Mouse (Mus musculus): ENCODE data around the gene 1110065P20Rik. TPM values are rescaled to one million over a fixed set of nuclear protein-coding genes. Genes with fewer than 3 reads are reported as not detected.

The 1110065P20Rik gene
- polyA plus RNA-seq (2017; shearing (Covaris generic)) = 6.1 TPM

DNA sequence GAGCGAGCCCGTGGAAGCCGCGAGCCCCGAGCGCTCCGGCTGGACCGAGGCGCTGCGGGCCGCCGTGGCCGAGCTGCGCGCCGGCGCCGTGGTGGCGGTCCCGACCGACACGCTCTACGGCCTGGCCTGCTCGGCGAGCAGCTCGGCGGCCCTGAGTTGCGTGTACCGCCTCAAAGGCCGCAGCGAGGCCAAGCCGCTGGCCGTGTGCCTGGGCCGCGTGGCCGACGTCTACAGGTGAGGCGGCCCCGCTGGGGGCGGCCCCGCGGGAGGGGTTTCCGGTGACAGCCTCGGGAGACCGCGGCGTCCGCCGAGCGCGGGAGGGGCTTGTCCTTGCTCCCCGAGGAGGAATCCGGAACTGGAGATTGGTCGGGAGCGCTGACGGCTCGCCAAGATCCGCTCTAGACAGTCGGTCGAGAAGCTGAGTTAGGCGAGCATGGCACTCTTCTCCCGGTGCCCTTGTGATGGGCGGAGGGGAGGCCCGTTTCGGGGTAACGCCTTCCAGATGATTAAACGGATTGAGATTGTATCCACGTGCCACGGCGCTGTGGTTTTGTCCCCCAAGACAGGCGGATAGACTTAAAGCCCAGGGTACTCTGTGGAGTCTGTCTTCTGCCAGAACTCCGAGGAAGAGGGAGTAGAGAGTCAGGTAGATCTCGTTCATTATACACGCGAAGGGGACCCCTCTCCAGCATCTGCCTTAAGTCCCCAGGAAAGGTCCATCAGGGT lies at the start of gene 1110065P20Rik:
1110065P20Rik (minus strand) TSS at position 264 of the 726 bp plus-strand sequence.

DNA sequence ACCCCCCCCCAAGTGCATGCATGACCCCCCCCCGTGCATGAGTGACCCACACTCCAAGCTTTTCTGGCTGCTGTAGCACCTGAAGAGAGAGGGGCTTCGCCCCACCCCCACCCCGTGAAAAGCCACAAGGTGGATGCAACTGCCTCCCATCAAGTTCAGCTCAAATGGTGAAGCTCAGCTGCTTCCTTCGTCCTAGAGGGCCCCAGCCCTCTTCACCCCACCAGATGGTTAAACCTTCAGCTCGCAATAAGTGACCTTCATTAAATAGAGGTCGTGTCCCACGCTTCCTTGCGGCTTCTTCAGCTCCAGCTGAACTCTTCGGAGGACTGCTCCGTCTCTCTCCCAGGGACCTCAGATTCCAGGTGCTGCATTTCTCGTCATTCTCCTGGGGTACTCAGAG lies 29.6 kb upstream of the 1110065P20Rik start, which contains the start of gene Epha10:
Epha10 (plus strand) TSS at position 301 of the 400 bp plus-strand sequence.

DNA sequence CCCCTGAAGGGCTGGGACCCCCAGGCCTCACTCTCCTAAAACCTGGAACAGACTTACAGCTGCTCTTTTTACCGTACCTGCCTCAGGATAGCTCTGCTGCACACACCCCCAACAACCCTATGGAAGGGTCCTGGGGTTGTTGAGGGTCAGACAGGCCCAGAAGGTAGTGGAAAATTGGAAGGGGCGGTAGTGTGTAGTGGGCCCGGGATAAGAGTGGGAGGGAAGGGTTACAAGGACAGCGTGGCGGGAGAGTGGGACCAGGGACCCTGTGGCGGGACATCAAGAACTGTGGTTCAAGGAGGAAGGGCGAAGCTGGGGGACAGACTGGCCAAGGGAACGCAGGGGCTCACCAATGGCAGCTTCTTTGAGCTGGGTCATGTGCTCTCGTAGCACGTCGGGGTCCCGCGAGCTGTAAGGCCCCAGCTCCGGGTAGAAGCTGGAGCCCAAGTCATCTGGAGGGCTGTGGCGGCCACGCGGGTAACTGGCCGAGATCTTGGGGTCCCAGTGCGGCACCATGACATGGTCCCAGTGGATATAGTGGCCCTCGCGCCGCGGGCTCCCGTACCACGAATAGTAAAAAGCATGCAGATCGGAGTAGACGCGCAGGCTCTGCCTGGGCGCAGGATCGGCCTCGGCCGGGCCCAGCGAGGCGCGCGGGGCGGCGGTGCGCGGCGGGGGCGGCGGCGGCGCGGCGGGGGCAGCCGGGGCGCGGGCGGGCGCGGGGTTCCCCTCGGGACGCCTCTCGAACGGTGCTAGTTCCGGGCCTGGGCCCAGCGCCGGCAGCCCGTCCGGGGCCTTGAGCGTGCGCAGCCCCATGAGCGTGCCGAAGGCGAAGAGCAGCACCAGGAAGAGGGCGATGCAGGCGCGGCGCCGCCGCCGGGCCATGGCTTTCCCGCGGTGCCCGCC lies 10.5 kb upstream of the 1110065P20Rik start, which contains the start of gene Maneal:
Maneal (minus strand) TSS at position 889 of the 906 bp plus-strand sequence.

DNA sequence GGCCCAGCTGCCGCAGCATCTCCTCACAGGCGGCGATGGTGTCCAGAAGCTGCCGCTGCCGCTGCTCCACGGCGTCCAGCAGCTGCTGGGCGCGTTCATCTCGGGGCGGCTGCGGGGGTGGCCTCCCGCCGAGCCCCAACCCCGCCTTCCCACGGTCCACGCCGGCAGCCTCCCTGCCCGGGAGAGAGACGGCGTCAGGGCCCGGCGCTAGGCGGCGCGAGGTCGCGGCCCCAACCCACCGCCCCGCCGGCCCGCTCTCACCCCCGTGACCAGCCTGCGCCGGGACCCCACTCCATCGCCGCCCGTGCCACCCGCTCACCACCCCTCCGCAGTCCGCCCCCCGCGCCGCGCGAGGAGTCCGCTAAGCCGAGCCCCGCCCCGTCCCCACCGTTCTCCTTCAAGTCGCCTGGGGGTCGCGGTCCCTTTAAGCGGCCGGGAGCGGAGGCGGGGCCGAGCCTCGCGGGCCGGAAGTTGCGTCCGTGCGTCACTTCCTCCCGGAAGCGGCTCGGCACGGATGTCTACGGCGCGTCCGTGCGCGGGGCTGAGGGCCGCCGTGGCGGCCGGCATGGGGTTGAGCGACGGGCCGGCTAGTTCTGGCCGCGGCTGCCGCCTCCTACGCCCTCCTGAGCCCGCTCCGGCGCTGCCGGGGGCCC lies 609 bp downstream of the 1110065P20Rik start, which contains the start of gene Yrdc:
Yrdc (plus strand) TSS at position 419 of the 653 bp plus-strand sequence.

DNA sequence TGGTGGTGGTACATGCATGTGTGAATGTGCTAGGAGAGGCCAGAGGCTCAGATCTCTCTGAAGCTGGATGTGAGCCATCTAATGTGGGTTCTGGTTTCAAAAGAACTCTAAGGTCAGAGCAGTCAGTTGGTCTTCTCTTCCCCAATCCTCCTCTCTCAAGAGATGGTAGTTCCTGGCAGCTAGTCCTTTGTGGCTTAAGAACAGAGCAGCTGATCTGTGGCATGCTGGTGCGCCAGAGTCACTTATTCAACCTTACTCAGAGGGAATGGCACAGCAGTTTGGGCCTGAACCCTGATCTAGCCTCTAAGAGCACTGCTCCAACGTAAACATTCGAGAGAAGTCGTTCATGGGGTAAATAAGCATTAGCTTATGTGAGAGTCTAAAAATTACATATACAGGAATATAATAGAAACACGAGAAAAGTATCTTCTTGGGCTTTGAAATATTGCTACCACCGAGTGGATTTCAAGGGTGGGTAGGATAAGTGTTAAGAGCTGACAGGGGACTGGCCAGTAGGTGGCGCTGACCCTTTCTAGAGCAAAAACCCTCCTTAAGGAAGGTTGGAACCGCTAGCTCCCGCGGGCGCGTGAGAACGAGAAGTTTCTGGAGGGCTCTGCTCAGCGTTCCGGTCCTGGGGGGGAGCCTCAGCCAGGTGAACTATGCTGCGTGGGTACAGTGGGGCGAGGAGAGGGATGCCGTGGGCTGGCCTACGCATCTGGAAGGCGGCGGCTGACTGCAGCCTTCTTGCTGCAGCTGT lies 49.3 kb downstream of the 1110065P20Rik start, which contains the start of gene Mtf1:
Mtf1 (plus strand) TSS at position 553 of the 757 bp plus-strand sequence.

Other genes with a start within 250 kb of the 1110065P20Rik start
- not detected for gene 3100002H09Rik, start 240.4 kb downstream of the 1110065P20Rik start, polyA plus RNA-seq (2017; shearing (Covaris generic))
- not detected for gene Pou3f1, start 194.4 kb downstream of the 1110065P20Rik start, polyA plus RNA-seq (2017; shearing (Covaris generic))
- gene Utp11, start 157.6 kb downstream of the 1110065P20Rik start, polyA plus RNA-seq (2017; shearing (Covaris generic)) = 79.6 TPM
- gene Fhl3, start 150.5 kb downstream of the 1110065P20Rik start, polyA plus RNA-seq (2017; shearing (Covaris generic)) = 1.4 TPM
- 134 TPM for gene Sf3a3, start 136.4 kb downstream of the 1110065P20Rik start, polyA plus RNA-seq (2017; shearing (Covaris generic))
- gene Inpp5b, start 109.3 kb downstream of the 1110065P20Rik start, polyA plus RNA-seq (2017; shearing (Covaris generic)) = 153 TPM
- 20.6 TPM for gene Mtf1, start 49.1 kb downstream of the 1110065P20Rik start, polyA plus RNA-seq (2017; shearing (Covaris generic))
- 2.5 TPM for gene Yrdc, start 517 bp downstream of the 1110065P20Rik start, polyA plus RNA-seq (2017; shearing (Covaris generic))
- gene Maneal, start 11.0 kb upstream of the 1110065P20Rik start, polyA plus RNA-seq (2017; shearing (Covaris generic)) = 0.20 TPM
- gene Epha10, start 29.7 kb upstream of the 1110065P20Rik start, polyA plus RNA-seq (2017; shearing (Covaris generic)) = not detected
- gene 9930104L06Rik, start 85.9 kb upstream of the 1110065P20Rik start, polyA plus RNA-seq (2017; shearing (Covaris generic)) = 12.8 TPM
- gene Cdca8, start 88.1 kb upstream of the 1110065P20Rik start, polyA plus RNA-seq (2017; shearing (Covaris generic)) = 16.6 TPM
- gene Rspo1, start 135.2 kb upstream of the 1110065P20Rik start, polyA plus RNA-seq (2017; shearing (Covaris generic)) = not detected
- 94.5 TPM for gene Gnl2, start 165.4 kb upstream of the 1110065P20Rik start, polyA plus RNA-seq (2017; shearing (Covaris generic))
- not detected for gene Dnali1, start 214.5 kb upstream of the 1110065P20Rik start, polyA plus RNA-seq (2017; shearing (Covaris generic))
- 13.9 TPM for gene Snip1, start 215.5 kb upstream of the 1110065P20Rik start, polyA plus RNA-seq (2017; shearing (Covaris generic))
- 66.8 TPM for gene Meaf6, start 233.9 kb upstream of the 1110065P20Rik start, polyA plus RNA-seq (2017; shearing (Covaris generic))